Comparison of ENCODE assay signal across 20 mouse cellular contexts in genomic region chr7:81641101-81641500, GRCm38 (mm10).
DNase-seq lines count a peak whose midpoint lies in the region; ATAC-seq and TF ChIP-seq lines count a peak whose summit lies in the region.
"Had no signal": no experiment of that assay in that cellular context is flagged by ENCODE, and none has a peak within 500 bp of the region (broad histone marks: within the 10 kb centered on the region; RNA-seq: fewer than 3 reads in every experiment).

No protein-coding gene starts in this region.

- no peak for TF ChIP-seq POLR2A in MEL (IDR thresholded peaks at IDR 0.05; ENCODE audit: control insufficient read depth in 1 of 2, insufficient read depth in 1 of 2, low read depth in 1 of 2, low read length in 2 of 2, poor library complexity in 1 of 2)
- no peak for TF ChIP-seq POLR2A in lung, adult 2 months (IDR thresholded peaks at IDR 0.05; ENCODE audit: borderline replicate concordance, extremely low read depth, low read depth, low read length)

- TF ChIP-seq EP300 in MEL (IDR thresholded peaks at IDR 0.05; ENCODE audit: low read depth in 1 of 2, low read length in 2 of 2), result no peak

- peak; percentile 38; the same call in 1 of the 2 replicates for ATAC-seq in hindbrain, embryonic 16.5 days
- no peak for ATAC-seq in hindbrain, embryonic 12.5 days (ENCODE audit: low FRiP score)
- ATAC-seq in heart, embryonic 15.5 days (replicated peaks; ENCODE audit: insufficient number of reproducible peaks, insufficient read depth, low FRiP score, low read depth), result peak; percentile 54
- ATAC-seq: forebrain, embryonic 14.5 days; intestine, postnatal 0 days; liver, embryonic 12.5 days; midbrain, embryonic 13.5 days had no signal

- H3K4me2 ChIP-seq in hindbrain, embryonic 16.5 days (ENCODE audit: low read length), result no peak overlapping the region
- no peak overlapping the region for H3K4me2 ChIP-seq in hindbrain, embryonic 12.5 days (replicated peaks)
- no peak overlapping the region for H3K4me2 ChIP-seq in heart, embryonic 15.5 days
- H3K4me2 ChIP-seq: hindbrain, embryonic 14.5 days; liver, embryonic 12.5 days; lung, embryonic 15.5 days; midbrain, embryonic 13.5 days had no signal

- 70% methylated on average over 6 of the region's 6 CpGs for WGBS in hindbrain, embryonic 16.5 days
- WGBS in hindbrain, embryonic 12.5 days, result 80% methylated on average over 6 of the region's 6 CpGs
- WGBS in heart, embryonic 15.5 days, result 24% methylated on average over 6 of the region's 6 CpGs
- WGBS in lung, adult 2 months, result 53% methylated on average over 6 of the region's 6 CpGs

- DNase-seq in adrenal gland, adult 2 months, result peak; percentile 17
- DNase-seq in adrenal gland, postnatal 4 days (ENCODE audit: low spot score in 2 of 2), result no peak
- peak; percentile 12 for DNase-seq in MEL (ENCODE audit: low read depth, low spot score)
- DNase-seq in lung, adult 2 months, result no peak
- DNase-seq in frontal cortex, postnatal 10 days (ENCODE audit: low spot score in 2 of 2), result no peak
- DNase-seq: cerebellum, adult 11 months; layer of hippocampus, postnatal 36 days; spleen, adult 18-20 months had no signal

- no peak overlapping the region for H3K9ac ChIP-seq in hindbrain, embryonic 16.5 days (ENCODE audit: low read depth, low read length)
- H3K9ac ChIP-seq in hindbrain, embryonic 12.5 days, result no peak overlapping the region
- H3K9ac ChIP-seq in MEL (ENCODE audit: control insufficient read depth, low read depth, low read length, poor library complexity, severe bottlenecking), result no peak overlapping the region
- no peak overlapping the region for H3K9ac ChIP-seq in heart, embryonic 15.5 days
- H3K9ac ChIP-seq: hindbrain, embryonic 14.5 days; liver, embryonic 12.5 days; lung, embryonic 15.5 days; midbrain, embryonic 13.5 days had no signal

- H3K27ac ChIP-seq in hindbrain, embryonic 16.5 days (ENCODE audit: low read depth, low read length), result no peak overlapping the region
- no peak overlapping the region for H3K27ac ChIP-seq in hindbrain, embryonic 12.5 days
- no peak overlapping the region for H3K27ac ChIP-seq in MEL (ENCODE audit: control insufficient read depth, low read depth, low read length)
- H3K27ac ChIP-seq in heart, embryonic 15.5 days, result peak overlapping the region; percentile 59
- H3K27ac ChIP-seq: hindbrain, embryonic 14.5 days; liver, embryonic 12.5 days; lung, embryonic 15.5 days; macrophage; midbrain, embryonic 13.5 days had no signal

- TF ChIP-seq CTCF in MEL (IDR thresholded peaks at IDR 0.05 in 2 of 3, conservative IDR thresholded peaks at IDR 0.05 in 1 of 3; ENCODE audit: control insufficient read depth in 1 of 3, insufficient read depth in 1 of 3, low read depth in 2 of 3, low read length in 3 of 3, poor library complexity in 1 of 3, severe bottlenecking in 1 of 3), result no peak
- no peak for TF ChIP-seq CTCF in lung, adult 2 months (IDR thresholded peaks at IDR 0.05; ENCODE audit: insufficient read depth, low read length)

- H3K4me1 ChIP-seq in hindbrain, embryonic 16.5 days (ENCODE audit: control insufficient read depth, insufficient read depth, low read depth, low read length), result no peaks in the 10 kb centered on the region; the same call in none of the 2 replicates
- peaks cover 10% of the 10 kb centered on the region; the same call in 1 of the 2 replicates for H3K4me1 ChIP-seq in hindbrain, embryonic 12.5 days
- H3K4me1 ChIP-seq in MEL (ENCODE audit: control insufficient read depth in 1 of 2, insufficient read depth in 2 of 2, low read length in 2 of 2), result no peaks in the 10 kb centered on the region
- peaks cover 22% of the 10 kb centered on the region for H3K4me1 ChIP-seq in heart, embryonic 15.5 days (replicated peaks)
- no peaks in the 10 kb centered on the region for H3K4me1 ChIP-seq in lung, adult 2 months (ENCODE audit: control insufficient read depth, insufficient read depth, low read length)
- H3K4me1 ChIP-seq: liver, embryonic 12.5 days; lung, embryonic 15.5 days; midbrain, embryonic 13.5 days had no signal

- TF ChIP-seq RAD21 in MEL (IDR thresholded peaks at IDR 0.05; ENCODE audit: low read depth, low read length), result no peak

- no peaks in the 10 kb centered on the region for H3K79me2 ChIP-seq in MEL (ENCODE audit: control insufficient read depth, insufficient read depth, low read length, poor library complexity)

- no peaks in the 10 kb centered on the region for H3K9me3 ChIP-seq in hindbrain, embryonic 16.5 days (ENCODE audit: control insufficient read depth, low read length)
- H3K9me3 ChIP-seq in hindbrain, embryonic 12.5 days (replicated peaks), result no peaks in the 10 kb centered on the region
- H3K9me3 ChIP-seq in MEL (replicated peaks; ENCODE audit: insufficient read depth, low read length), result no peaks in the 10 kb centered on the region
- no peaks in the 10 kb centered on the region for H3K9me3 ChIP-seq in heart, embryonic 15.5 days (replicated peaks)
- H3K9me3 ChIP-seq: liver, embryonic 12.5 days; lung, embryonic 15.5 days; midbrain, embryonic 13.5 days had no signal

- H3K4me3 ChIP-seq in hindbrain, embryonic 16.5 days (ENCODE audit: low read length), result no peak overlapping the region
- H3K4me3 ChIP-seq in hindbrain, embryonic 12.5 days, result no peak overlapping the region
- no peak overlapping the region for H3K4me3 ChIP-seq in MEL (ENCODE audit: control insufficient read depth in 1 of 2, insufficient read depth in 1 of 2, low read depth in 2 of 2, low read length in 2 of 2)
- H3K4me3 ChIP-seq in heart, embryonic 15.5 days, result no peak overlapping the region
- no peak overlapping the region for H3K4me3 ChIP-seq in lung, adult 2 months (replicated peaks; ENCODE audit: extremely low read depth, low read depth, low read length)
- H3K4me3 ChIP-seq: erythroblast, embryonic 14.5 days; liver, embryonic 12.5 days; lung, embryonic 15.5 days; midbrain, embryonic 13.5 days; myocyte had no signal

- no peaks in the 10 kb centered on the region for H3K36me3 ChIP-seq in hindbrain, embryonic 16.5 days (ENCODE audit: control insufficient read depth, insufficient read depth, low read length)
- no peaks in the 10 kb centered on the region for H3K36me3 ChIP-seq in hindbrain, embryonic 12.5 days
- H3K36me3 ChIP-seq in MEL (ENCODE audit: control insufficient read depth in 1 of 2, insufficient read depth in 2 of 2, low read length in 2 of 2), result no peaks in the 10 kb centered on the region
- H3K36me3 ChIP-seq in heart, embryonic 15.5 days, result no peaks in the 10 kb centered on the region
- H3K36me3 ChIP-seq: liver, embryonic 12.5 days; lung, embryonic 15.5 days; midbrain, embryonic 13.5 days had no signal

- no peaks in the 10 kb centered on the region for H3K27me3 ChIP-seq in hindbrain, embryonic 16.5 days (replicated peaks; ENCODE audit: control insufficient read depth, insufficient read depth, low read length)
- H3K27me3 ChIP-seq in hindbrain, embryonic 12.5 days, result no peaks in the 10 kb centered on the region
- H3K27me3 ChIP-seq in MEL (ENCODE audit: control insufficient read depth in 1 of 2, insufficient read depth in 2 of 2, low read length in 2 of 2), result no peaks in the 10 kb centered on the region
- no peaks in the 10 kb centered on the region for H3K27me3 ChIP-seq in heart, embryonic 15.5 days
- H3K27me3 ChIP-seq: liver, embryonic 12.5 days; lung, embryonic 15.5 days; midbrain, embryonic 13.5 days had no signal

TF ChIP-seq in MEL, 35 proteins besides CTCF, POLR2A, EP300 and RAD21:
- TF ChIP-seq TAL1 (IDR thresholded peaks at IDR 0.05; ENCODE audit: low read length) (no peak), TCF12 (IDR thresholded peaks at IDR 0.05; ENCODE audit: low read depth, low read length) (no peak), NRF1 (IDR thresholded peaks at IDR 0.05; ENCODE audit: insufficient read depth, low read depth, low read length, poor library complexity, severe bottlenecking) (no peak), MXI1 (IDR thresholded peaks at IDR 0.05; ENCODE audit: low read depth, low read length) (no peak), E2F4 (IDR thresholded peaks at IDR 0.05; ENCODE audit: borderline replicate concordance, low read depth, low read length) (no peak), POLR2AphosphoS5 (IDR thresholded peaks at IDR 0.05; ENCODE audit: borderline replicate concordance, low read depth, low read length) (no peak), ZNF384 (IDR thresholded peaks at IDR 0.05; ENCODE audit: low read depth, low read length) (no peak), MAFK (IDR thresholded peaks at IDR 0.05; ENCODE audit: borderline replicate concordance, low read depth, low read length) (no peak), RCOR1 (IDR thresholded peaks at IDR 0.05; ENCODE audit: low read depth, low read length) (no peak), ZMIZ1 (IDR thresholded peaks at IDR 0.05; ENCODE audit: low read depth, low read length) (no peak), ETS1 (IDR thresholded peaks at IDR 0.05; ENCODE audit: low read depth, low read length) (no peak), USF2 (IDR thresholded peaks at IDR 0.05; ENCODE audit: borderline replicate concordance in 1 of 2, insufficient read depth in 1 of 2, low read depth in 1 of 2, low read length in 2 of 2) (no peak)
TF ChIP-seq in MEL: peak in this region for 0.

Comparison
In these comparisons a context has a peak if more than half of its experiments do, and no peak if none do; other contexts are left out.
1. DNase-seq: peak in adrenal gland, adult 2 months (single experiment) and MEL (single experiment); none in adrenal gland, postnatal 4 days (0 of 2), lung, adult 2 months (single experiment) and frontal cortex, postnatal 10 days (0 of 2).